Mouse (Mus musculus) liver, embryonic 16.5 days (tissue): ENCODE measurements around the gene Wdr66. TPM values are rescaled to one million over a fixed set of nuclear protein-coding genes. Genes with fewer than 3 reads are reported as not detected.
A peak's percentile ranks its signal among the peaks of the same experiment; 100 is the strongest.

Experiments
- ATAC-seq: fragments of 200-750 bp; cut with Nextera tagmentation; 2 replicates; pipeline ENCODE4 v1.8.0; 2017; ENCODE audit warnings: low read depth, mild to moderate bottlenecking, moderate number of reproducible peaks, moderate library complexity
- H3K27ac ChIP-seq: fragments of 300-500 bp; sonication (generic); 2 replicates; pipeline ENCODE4 v1.5.1; 2014; ENCODE audit warnings: mild to moderate bottlenecking, low read length
- H3K27me3 ChIP-seq: fragments of 300-500 bp; sonication (generic); 2 replicates; pipeline ENCODE4 v1.6.1; 2014; ENCODE audit warnings: low read depth, low read length, mixed read lengths; ENCODE audit not compliant: control insufficient read depth, insufficient read depth
- H3K36me3 ChIP-seq: fragments of 300-500 bp; sonication (generic); 2 replicates; pipeline ENCODE4 v1.6.1; 2014; ENCODE audit warnings: mild to moderate bottlenecking; ENCODE audit not compliant: control insufficient read depth, insufficient read depth
- H3K4me1 ChIP-seq: fragments of 300-500 bp; sonication (generic); 2 replicates; pipeline ENCODE4 v1.6.1; 2014; ENCODE audit warnings: low read depth, low read length, mixed read lengths; ENCODE audit not compliant: control insufficient read depth
- H3K4me2 ChIP-seq: fragments of 300-500 bp; sonication (generic); 2 replicates; pipeline ENCODE4 v1.6.1; 2014; ENCODE audit warnings: low read depth, low read length, mixed read lengths
- H3K4me3 ChIP-seq: fragments of 300-500 bp; sonication (generic); 2 replicates; pipeline ENCODE4 v1.5.1; 2014; ENCODE audit warnings: low read depth, mild to moderate bottlenecking, low read length
- H3K9ac ChIP-seq: fragments of 300-500 bp; sonication (generic); 2 replicates; pipeline ENCODE4 v1.6.1; 2014; ENCODE audit warnings: low read depth, low read length
- H3K9me3 ChIP-seq: fragments of 300-500 bp; sonication (generic); replicated peaks from 2 replicates; pipeline ENCODE4 v1.6.1; 2016; ENCODE audit warnings: low read length; ENCODE audit not compliant: control insufficient read depth
- WGBS: fragments of 180-500 bp; shearing (Covaris S2); extraction: QIAGEN DNeasy Blood & Tissue Kit; methylation state at CpG from one replicate; pipeline ENCODE4 v1.1.7; 2014; ENCODE audit not compliant: insufficient replicate concordance; 5-methylcytosine and 5-hydroxymethylcytosine counted together
- polyA plus RNA-seq: library from polyadenylated mRNA; unstranded; fragments of >200 nt; fragmentation: Nextera tagmentation; extraction: Ambion mirVana; gene quantifications from 2 replicates; pipeline ENCODE4 v1.2.1, GENCODE M21; 2015

Gene Wdr66
- polyA plus RNA-seq, 1 experiment from 2014 or later = 0.11 TPM

GRCm38 (mm10) chr5:123317992-123318391 lies 66.1 kb downstream of the Wdr66 start:
- Histone ChIP-seq H3K9me3 (no peaks in the 10 kb centered on the region), H3K4me1 (no peaks in the 10 kb centered on the region; the same call in none of the 2 replicates), H3K4me3 (peak overlapping the region; percentile 43), H3K27me3 (no peaks in the 10 kb centered on the region), H3K36me3 (no peaks in the 10 kb centered on the region), H3K9ac (peak overlapping the region; percentile 32), H3K27ac (no peak overlapping the region), H3K4me2 (peak overlapping the region; percentile 56)
- WGBS = 16% methylated on average over 6 of the region's 6 CpGs
- no peak for ATAC-seq

DNA sequence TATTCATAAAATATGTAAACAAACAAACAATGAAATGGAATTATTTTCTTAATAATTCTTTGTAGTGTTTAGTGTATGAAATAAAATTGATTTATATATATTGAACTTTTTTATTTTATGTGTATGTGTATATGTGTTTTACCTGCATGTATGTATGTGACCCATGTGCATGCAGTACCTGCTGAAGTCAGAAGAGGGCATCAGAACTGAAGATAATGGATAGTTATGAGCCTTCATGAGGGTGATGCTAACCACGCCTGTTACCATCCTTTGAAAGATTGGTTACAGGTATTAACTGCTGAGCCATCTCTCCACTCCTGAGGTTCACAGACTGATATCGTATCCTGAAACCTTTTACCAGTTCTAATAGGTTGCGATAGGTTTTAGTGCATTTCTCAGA lies 68.2 kb downstream of the Wdr66 start:
- Histone ChIP-seq H3K4me2 (no peak overlapping the region), H3K9me3 (no peaks in the 10 kb centered on the region), H3K4me1 (no peaks in the 10 kb centered on the region; the same call in none of the 2 replicates), H3K27me3 (no peaks in the 10 kb centered on the region), H3K4me3 (no peak overlapping the region), H3K36me3 (no peaks in the 10 kb centered on the region), H3K9ac (no peak overlapping the region), H3K27ac (no peak overlapping the region)
- ATAC-seq = no peak
- WGBS = 79% methylated on average over 3 of the region's 3 CpGs

DNA sequence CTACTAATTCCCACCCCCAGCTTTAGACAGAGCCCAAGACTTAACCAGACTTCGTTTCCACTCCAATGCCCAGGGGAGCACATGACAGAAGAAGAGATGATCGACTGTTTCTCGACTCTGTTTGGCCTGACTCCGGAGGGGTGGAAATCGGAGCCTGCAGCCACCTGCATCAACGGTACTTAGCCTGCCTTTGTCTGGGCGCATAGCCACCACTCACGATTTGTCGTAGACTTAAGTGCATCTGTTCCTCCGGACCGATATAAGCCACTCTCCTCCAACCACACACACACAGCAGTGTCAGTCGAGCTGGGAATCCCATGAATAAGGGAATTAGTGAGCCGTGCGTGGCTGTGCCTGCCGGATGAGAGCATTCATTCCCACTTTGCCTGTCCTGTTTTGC lies 72.3 kb downstream of the Wdr66 start:
- Histone ChIP-seq H3K4me1 (no peaks in the 10 kb centered on the region), H3K27me3 (no peaks in the 10 kb centered on the region), H3K36me3 (no peaks in the 10 kb centered on the region), H3K4me2 (no peak overlapping the region), H3K9me3 (no peaks in the 10 kb centered on the region), H3K27ac (no peak overlapping the region), H3K9ac (no peak overlapping the region), H3K4me3 (no peak overlapping the region)
- ATAC-seq = no peak
- 63% methylated on average over 15 of the region's 15 CpGs for WGBS

GRCm38 (mm10) chr5:123326006-123326750 lies 74.3 kb downstream of the Wdr66 start:
- no peak overlapping the region for H3K27ac ChIP-seq
- H3K4me2 ChIP-seq = no peak overlapping the region
- no peak overlapping the region for H3K4me3 ChIP-seq
- 69% methylated on average over 15 of the region's 15 CpGs for WGBS
- ATAC-seq = no peak
- H3K27me3 ChIP-seq = no peaks in the 10 kb centered on the region
- no peaks in the 10 kb centered on the region for H3K4me1 ChIP-seq
- no peaks in the 10 kb centered on the region for H3K36me3 ChIP-seq
- H3K9me3 ChIP-seq = no peaks in the 10 kb centered on the region
- H3K9ac ChIP-seq = no peak overlapping the region

GRCm38 (mm10) chr5:123326751-123327148 lies 74.8 kb downstream of the Wdr66 start:
- H3K4me3 ChIP-seq = no peak overlapping the region
- H3K9me3 ChIP-seq = no peaks in the 10 kb centered on the region
- H3K4me2 ChIP-seq = no peak overlapping the region
- H3K27me3 ChIP-seq = no peaks in the 10 kb centered on the region
- 70% methylated on average over 9 of the region's 9 CpGs for WGBS
- H3K36me3 ChIP-seq = no peaks in the 10 kb centered on the region
- no peak overlapping the region for H3K27ac ChIP-seq
- H3K4me1 ChIP-seq = no peaks in the 10 kb centered on the region
- ATAC-seq = no peak
- H3K9ac ChIP-seq = no peak overlapping the region

DNA sequence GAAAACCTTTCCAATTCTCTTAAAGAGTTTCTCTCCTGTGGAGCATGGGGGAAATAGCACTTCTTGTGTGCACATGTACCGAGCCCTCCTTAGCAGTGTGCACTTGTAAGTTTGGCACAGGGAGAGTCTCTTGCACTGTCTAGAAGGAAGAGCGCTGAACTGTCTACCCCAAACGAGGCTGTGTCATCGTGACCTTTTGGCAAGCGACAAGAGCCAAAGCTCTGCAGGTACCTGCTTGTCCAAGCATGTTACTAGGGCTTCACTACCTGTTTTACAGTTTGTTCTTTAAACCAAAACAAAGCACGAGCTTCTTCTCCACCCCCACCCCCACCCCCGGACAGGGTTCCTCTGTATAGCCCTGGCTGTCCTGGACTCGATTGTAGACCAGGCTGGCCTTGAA lies 75.8 kb downstream of the Wdr66 start:
- Histone ChIP-seq H3K4me2 (no peak overlapping the region), H3K4me3 (no peak overlapping the region), H3K36me3 (no peaks in the 10 kb centered on the region), H3K27ac (no peak overlapping the region), H3K9me3 (no peaks in the 10 kb centered on the region), H3K27me3 (no peaks in the 10 kb centered on the region), H3K9ac (no peak overlapping the region), H3K4me1 (no peaks in the 10 kb centered on the region)
- 65% methylated on average over 8 of the region's 8 CpGs for WGBS
- ATAC-seq = no peak

GRCm38 (mm10) chr5:123333566-123333965 lies 81.7 kb downstream of the Wdr66 start:
- no peaks in the 10 kb centered on the region for H3K4me1 ChIP-seq
- ATAC-seq = no peak
- H3K9ac ChIP-seq = no peak overlapping the region
- H3K27ac ChIP-seq = no peak overlapping the region
- no peaks in the 10 kb centered on the region for H3K9me3 ChIP-seq
- H3K36me3 ChIP-seq = no peaks in the 10 kb centered on the region
- WGBS = 73% methylated on average over 6 of the region's 6 CpGs
- no peaks in the 10 kb centered on the region for H3K27me3 ChIP-seq
- no peak overlapping the region for H3K4me3 ChIP-seq
- H3K4me2 ChIP-seq = no peak overlapping the region

DNA sequence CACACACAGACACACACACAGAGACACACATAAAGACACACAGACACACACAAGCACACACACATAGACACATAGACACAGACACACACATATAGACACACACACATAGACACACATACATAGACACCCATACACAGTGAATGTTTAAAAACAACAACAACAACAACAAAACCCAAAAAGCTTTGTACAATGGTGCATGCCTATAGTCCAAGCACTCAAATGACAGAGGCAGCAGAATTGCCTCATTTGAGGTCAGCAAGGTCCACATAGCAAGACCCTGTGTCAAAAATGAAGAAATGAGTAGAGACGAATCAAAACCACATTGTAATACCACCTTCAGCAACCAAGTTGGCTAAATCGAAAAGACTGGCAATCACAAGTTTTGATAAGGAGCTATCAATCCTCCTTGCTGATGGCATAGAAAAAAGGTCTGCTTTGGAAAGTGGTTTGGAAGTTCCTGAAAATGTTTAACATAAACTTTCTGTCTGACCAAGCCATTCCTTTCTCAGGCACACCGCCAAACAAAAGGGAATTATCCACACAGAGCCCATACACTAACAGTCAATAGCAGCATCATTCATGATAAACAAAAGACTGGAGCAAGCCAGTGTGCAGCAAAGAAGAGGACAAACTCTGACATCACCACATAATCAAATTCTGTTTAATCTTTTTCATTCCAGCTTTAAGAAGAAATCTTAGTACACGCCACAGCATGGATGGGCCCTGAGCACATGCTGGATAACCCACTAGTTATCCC lies 84.5 kb downstream of the Wdr66 start:
- 64% methylated on average over 4 of the region's 4 CpGs for WGBS
- Histone ChIP-seq H3K9me3 (no peaks in the 10 kb centered on the region), H3K4me1 (no peaks in the 10 kb centered on the region), H3K36me3 (no peaks in the 10 kb centered on the region), H3K27me3 (no peaks in the 10 kb centered on the region), H3K4me2 (no peak overlapping the region), H3K4me3 (no peak overlapping the region), H3K27ac (no peak overlapping the region), H3K9ac (no peak overlapping the region)
- no peak for ATAC-seq

DNA sequence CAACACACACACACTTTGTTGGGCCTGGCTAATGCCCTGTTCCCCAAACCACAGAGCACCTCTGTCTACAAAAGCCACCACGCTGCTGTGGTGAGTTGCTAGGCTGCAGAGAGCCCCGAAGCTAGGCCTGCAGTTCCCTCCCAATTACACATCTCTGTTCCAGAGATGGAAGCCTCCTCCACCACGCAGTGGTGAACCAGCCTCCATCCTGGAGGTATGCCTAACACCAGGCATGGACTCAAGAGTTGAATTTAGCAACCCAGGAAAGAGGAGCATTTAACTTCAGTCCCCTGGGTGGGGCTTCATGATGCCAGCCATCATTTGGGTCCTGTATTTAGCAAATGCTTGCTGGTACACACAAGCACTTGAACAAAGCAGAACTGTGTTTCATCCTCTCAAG lies 86.6 kb downstream of the Wdr66 start:
- H3K9me3 ChIP-seq = no peaks in the 10 kb centered on the region

More for the DNA sequence above, 86.6 kb downstream of the Wdr66 start:
- ATAC-seq = no peak
- Histone ChIP-seq H3K27ac (no peak overlapping the region), H3K4me3 (no peak overlapping the region), H3K4me1 (no peaks in the 10 kb centered on the region), H3K36me3 (no peaks in the 10 kb centered on the region), H3K4me2 (no peak overlapping the region), H3K9ac (no peak overlapping the region), H3K27me3 (no peaks in the 10 kb centered on the region)
- 50% methylated on average over 3 of the region's 3 CpGs for WGBS
